Mouse (Mus musculus): ENCODE results near the gene Zfp735.

Gene Zfp735

DNA sequence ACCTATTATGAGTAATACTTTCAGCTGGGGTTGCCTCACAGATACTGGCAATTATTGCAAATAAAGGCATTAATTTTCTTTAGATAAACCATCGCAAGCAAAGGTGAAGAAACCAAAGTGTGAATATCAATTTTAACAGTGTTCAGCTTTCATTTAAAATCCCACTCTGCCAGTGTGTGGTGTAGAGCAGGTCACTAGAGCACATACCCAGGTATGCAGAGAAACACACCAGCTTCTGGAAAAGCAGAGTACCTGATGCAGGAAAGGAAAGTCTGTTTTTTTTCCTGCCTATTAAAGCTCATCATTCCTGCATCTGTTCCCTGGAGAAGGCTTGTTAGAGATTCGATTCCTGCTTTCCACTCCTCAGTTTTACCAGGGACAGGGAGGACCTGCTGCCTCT lies at the start of gene Zfp735:
Zfp735 (plus strand) TSS at position 301 of the 400 bp plus-strand sequence.
- no peak for DNase-seq (ENCODE audit: extremely low read depth, insufficient read length, low spot score)

GRCm38 (mm10) chr11:73759115-73759514 lies 70.5 kb downstream of the Zfp735 start:
- DNase-seq (ENCODE audit: extremely low read depth, insufficient read length, low spot score), result no peak

Data from 3134 (cell line).